Mouse (Mus musculus) kidney, adult 2 months (tissue): ENCODE measurements around the gene Ifitm7.

Experiments
- CTCF ChIP-seq: fragments of 200-500 bp; conservative IDR thresholded peaks from 2 replicates; pipeline ENCODE4 v1.5.1; 2011; ENCODE audit warnings: low read depth, mild to moderate bottlenecking, control low read depth, low read length, moderate library complexity, mixed read lengths; ENCODE audit not compliant: insufficient read depth, insufficient read length
- POLR2A ChIP-seq: fragments of 200-500 bp; IDR thresholded peaks from one replicate; pipeline ENCODE4 v1.6.1; 2011; ENCODE audit warnings: low read depth, low read length, control low read depth

DNA sequence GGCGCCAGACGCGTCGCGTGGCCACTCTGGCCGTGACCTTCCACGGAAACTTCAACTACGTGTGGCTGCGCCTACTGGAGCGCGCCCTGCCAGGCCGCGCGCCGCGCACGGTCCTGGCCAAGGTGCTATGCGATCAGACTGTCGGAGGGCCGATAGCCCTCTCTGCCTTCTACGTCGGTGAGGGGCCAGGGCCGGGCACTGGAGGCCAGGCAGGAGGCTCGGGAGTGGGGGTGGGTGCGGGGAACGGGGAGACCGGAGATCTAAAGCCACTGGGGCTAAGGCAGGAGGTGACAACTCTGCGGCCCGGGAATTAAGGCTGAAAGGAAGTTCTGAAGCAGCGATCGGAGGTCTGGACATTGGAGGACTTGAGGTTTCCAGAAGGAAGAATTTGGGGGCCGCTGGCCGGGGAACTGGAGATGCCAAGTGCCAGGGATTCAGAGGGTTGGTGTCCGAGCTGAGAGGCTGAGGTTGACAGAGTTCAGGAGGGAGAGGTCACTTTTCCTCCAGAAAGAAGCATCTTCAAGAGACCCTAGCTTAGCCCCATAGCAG is 45.8 kb downstream of the Ifitm7 start:
- TF ChIP-seq POLR2A (no peak), CTCF (no peak)
